Mouse (Mus musculus): ENCODE data around the gene Olfr453.

Olfr453 gene

DNA sequence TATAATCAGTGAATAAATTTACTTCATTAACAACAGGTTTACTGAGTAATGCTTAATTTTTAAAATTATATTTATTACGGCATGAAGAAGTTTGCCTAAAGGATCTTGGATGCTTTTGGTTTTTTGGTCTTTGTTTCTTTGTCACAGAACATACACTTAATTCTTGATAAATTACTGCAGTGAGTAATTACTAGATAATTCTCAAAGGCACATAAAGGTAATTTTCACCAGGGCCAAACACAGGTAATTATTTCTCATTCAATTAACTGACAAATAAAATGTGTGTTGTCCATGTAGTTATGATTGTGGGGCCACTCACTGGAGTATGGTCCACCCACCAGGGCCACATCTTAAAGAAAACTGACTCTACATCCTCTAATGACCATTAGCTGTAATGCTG, at the start of gene Olfr453:
Gene Olfr453, plus strand, starts transcription at position 301 of the 400 bp plus-strand sequence.
- DNase-seq = no peak

DNA sequence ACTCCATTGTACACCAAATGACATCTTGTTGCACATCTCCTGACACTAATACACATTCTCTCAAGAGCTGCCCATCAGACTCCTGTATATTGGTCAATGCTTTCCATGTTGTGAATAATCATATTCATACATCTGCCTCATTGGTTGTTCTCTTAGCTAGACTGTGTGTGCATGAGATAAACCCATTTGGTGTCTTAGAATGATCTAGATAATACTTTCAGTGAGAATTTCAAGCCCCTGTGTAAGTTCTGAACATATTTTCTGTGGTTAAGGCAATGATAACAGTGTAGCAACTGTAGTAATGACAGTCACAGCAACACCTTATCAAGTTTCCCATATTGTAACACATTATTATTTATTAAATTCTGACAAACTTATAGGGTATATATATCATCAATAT, 49.4 kb upstream of the Olfr453 start:
- no peak for DNase-seq

DNA sequence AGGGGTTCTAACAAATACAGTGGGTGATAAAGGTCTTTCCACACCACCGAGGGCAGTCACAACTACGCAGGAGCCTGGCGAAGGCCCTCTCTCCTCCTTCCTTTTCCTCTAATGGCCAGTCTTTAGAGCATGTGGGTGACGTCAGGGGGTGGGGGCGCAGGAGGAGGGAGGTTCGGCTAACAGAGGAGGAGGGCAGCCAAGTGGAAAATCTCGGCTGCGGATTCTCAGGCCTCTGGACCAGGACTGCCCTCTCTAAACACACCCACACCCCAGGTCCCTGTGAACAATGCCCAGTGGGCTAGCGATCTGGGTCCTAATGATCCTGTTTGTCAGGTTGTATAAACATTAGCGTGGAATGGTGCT, 47.0 kb upstream of the Olfr453 start:
- DNase-seq = peak; percentile 9

DNA sequence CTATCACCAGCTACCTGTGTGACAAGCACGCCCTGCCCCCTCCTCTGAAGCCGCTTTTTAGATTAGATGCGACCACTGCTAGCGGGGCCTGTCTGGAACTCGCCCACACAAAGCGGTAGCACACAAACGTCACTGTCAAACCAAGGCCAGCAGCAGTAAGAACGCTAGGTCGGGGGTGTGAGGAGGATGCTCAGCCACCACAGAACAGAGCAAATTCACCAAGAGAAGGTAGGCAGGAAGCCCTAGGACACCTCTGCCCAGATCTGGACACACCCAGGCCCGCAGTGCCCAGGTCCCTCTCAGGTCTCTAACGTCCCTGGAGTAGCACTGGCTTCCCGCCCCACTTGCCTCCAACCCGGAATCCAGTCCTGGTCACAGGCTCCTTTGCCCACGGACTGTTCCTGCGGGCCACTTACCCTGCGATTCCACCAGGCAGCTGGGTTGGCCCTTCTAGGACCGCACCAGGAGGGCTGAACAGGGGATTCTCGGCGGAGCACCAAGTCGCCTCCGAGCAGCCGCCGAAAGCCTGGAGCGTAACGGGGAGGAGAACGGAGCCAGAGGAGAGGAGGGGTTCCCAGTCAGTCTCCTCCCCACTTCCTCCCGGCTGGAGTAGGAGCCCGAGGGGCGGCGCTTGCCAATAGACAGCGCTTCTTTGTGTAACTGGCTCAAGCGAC, 46.5 kb upstream of the Olfr453 start:
- DNase-seq = peak; percentile 11

DNA sequence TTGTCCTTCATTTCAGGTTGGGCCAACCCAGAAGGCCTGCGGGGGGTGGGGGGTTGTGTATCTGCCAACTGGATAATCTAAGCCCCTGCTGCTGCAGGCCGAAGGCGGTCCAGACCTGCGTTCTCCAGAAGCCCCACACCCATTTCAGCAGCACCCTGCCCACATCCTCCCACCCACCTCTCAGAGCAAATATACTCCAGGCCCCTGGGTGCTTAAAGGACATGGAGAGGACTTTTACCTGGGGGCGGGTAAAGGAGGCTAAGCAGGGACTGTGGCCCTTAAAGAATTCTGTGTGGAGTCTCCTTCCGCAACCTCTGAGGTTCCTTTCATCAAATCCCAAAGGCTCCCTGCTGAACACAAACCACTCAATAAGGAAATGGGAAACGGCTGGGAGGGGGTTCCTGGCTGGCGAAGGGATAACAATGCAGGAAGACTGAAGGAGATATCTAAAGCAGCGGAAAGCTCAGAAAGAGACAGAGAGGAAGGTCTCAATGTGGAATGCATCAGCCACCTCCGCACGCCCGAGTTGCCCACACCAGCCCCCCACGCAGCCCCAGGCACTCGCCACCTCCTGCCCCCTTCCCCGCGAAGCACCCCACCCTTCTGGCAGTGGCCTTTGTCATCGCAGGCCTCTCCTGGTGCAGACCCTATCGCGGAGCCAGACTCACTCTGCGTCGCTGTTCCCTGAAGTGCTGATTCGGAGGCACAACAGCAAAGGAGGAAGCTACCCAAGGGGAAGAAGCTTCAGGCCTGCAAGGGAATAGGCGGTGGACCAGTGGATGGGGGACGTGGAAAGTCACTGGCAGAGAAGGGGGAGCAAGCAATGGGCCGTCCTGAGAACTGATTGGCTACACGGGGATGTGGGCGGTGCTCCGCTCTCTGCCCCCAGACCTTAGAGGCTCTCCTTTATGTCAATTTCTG, 29.6 kb upstream of the Olfr453 start, which contains the start of gene Tcaf1:
Gene Tcaf1, minus strand, starts transcription at position 798 of the 921 bp plus-strand sequence.
- DNase-seq = no peak

DNA sequence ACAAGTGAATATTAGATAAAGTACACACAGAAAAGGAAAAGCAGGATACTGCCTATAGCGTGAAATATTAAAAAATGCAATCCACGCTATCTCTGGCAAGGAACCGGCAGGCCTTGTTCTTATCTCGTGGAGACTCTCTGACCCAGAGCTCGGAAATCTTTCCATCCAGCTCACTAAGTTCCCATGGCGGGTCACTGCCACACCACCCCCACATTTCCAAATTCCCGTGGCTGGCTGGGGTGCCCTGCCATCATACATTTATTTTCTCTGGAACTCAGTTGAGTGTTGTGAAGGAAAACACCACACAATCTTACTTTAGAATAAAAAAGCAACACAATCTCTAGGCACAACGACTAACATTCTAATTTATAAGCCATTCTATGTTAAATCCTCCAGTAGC, 24.5 kb upstream of the Olfr453 start:
- DNase-seq = no peak

DNA sequence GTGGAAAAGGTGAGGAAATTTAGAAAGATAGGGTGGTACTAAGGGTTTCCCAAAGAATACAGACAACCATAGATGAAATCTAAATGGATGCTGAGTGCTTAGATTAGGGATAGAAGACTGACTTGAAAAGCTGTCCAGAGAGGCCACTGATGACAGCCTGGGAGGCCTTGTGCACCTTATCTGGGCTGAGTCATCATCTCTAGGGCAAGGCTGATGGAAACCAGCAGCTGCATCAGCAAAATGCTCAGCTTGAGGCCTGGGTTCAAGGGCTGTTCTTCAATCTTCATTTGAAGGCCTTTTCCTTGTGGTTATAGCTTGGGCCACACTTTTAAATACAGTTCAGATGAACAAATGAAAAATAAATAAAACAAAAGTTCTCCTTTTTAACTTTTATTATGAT, 21.2 kb upstream of the Olfr453 start:
- DNase-seq = no peak

DNA sequence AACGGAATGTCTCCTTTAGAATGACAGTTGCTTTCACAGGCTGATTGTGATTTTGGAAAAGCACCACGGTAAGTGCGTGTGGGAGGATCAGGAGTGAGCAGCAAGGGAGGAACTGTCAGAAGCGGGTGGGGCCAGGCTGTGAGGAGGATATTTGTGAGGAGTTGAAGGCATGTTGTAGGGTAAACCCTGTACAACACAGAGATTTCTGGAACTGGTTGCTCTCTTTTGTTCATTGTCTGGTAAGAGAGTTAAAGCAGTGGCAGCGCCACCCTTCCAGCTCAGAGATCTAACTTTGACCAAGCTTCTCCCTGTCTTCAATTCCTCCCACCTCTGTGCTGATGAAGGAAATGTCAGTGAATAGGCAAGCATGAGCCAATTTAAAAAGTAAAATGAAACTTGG, 3.1 kb downstream of the Olfr453 start:
- no peak for DNase-seq

DNA sequence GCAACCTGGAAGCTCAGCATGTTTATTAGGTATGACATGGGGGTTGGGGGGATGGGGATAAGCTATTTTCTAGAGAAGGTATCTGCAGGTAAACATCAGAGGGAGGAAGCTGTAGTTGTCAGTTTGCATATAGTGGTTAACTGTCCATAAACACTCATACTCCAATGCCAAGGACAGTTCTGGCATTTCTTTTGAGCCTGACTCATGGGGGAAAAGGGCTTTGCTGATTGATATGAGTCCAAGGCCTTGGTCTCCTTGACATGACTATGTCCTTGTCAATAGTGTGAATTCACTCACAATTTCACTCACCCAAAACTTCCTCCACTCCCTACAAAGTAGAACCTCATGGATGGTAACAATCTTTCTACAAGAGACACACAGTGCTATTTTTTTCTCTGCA, 8.7 kb downstream of the Olfr453 start:
- no peak for DNase-seq

DNA sequence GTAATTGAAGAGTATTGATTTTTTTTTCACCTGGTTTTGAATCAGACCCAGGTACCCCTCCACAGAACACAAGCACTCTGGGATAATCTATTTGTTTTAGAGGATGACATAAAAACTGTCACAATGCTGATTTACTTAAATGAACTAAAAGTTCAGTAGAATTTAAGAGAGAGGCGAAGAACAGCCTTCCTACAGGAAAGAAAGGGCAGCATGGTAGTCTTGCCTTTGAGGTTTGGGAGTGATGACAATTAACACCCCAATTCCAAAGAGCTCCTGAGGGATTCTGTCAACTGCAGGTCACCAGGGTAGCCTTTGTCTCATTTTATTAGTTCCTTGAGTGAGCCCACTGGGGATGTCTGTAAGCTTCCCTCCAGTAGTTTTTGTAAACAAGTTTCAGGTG, 16.9 kb downstream of the Olfr453 start, which contains the start of gene Olfr38:
Gene Olfr38, plus strand, starts transcription at position 301 of the 400 bp plus-strand sequence.
- no peak for DNase-seq

DNA sequence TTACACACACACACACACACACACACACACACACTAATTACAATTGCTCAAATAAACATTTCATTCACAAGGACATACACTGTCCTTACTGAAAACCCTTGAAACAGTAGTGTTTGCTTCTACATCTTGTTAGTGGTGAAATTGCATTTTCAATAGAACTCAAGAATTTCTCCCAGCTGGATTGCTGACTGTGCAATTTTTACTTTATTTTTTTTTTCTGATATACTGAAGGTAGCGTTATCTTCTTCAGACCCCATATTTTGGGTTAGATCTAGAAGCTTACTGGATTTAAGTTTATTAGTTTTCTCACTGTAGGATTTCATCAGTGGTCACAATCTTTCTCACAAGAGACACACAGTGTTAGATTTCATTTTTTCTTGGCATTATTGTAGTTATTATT, 37.9 kb downstream of the Olfr453 start:
- DNase-seq = no peak

DNA sequence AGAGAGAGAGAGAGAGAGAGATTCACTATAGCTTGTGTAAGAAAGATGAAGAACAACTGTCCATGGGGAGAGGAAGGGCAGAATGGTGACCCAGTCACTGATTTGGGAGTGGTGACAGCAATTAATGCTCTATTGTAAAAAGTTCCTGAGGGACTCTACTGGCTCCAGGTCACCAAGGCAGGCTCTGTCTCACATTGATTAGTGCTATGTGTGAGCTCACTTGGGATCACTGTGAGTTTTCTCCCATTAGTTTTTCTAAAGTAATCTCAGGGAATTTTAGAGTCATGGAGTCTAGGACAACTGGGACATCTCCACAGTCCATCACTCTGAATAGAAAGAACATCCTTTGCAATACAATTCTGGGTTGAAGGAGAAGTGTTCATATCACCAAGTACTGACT, 45.6 kb downstream of the Olfr453 start, which contains the start of gene Olfr452:
Gene Olfr452, plus strand, starts transcription at position 301 of the 400 bp plus-strand sequence.
- DNase-seq = no peak

DNA sequence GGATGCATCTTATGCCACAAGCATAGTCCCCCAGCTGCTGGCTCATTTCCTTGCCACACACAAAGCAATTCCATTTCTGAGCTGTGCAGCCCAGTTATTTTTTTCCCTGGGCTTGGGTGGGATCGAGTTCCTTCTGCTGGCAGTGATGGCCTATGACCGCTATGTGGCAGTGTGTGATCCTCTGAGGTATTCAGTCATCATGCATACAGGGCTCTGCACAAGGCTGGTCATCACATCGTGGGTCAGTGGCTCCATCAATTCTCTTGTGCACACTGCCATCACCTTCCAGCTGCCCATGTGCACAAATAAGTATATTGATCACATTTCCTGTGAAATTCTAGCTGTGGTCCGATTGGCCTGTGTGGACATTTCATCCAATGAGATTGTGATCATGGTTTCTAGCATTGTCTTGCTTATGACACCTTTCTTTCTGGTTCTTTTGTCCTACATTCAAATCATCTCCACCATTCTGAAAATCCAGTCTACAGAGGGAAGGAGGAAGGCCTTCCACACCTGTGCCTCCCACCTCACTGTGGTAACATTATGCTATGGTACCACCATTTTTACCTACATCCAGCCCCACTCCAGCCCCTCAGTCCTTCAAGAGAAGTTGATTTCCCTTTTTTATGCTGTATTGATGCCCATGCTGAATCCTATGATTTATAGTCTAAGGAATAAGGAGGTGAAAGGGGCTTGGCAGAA, 51.2 kb downstream of the Olfr453 start:
- no peak for DNase-seq

DNA sequence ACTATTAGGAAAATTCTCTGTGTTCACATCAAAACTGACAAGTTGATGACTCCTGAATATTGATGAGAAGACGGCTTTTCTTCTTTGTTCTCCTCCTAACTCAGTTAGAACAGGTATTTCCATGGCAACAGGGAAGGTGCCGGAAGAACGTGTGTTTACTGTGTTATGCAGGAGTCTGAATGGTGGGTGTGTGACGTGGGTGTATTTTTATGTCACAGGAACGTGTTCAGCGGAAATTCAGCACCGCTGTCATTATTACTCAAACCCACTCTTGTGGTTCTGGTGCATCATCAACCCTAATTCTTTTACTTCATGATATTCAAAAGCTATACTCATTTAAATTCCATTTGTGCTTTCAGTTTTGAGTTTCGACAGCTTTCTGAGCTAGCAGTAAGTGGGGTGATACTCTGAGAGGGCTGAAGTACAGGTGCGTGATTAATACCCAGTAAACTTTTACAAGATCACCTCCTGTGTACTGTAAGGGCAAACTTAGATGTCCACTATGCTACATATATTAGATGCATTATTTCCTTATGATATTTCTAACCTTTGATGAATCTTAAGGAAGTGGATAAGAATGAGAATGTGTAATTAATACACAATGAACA, 51.9 kb downstream of the Olfr453 start:
- DNase-seq = no peak

DNA sequence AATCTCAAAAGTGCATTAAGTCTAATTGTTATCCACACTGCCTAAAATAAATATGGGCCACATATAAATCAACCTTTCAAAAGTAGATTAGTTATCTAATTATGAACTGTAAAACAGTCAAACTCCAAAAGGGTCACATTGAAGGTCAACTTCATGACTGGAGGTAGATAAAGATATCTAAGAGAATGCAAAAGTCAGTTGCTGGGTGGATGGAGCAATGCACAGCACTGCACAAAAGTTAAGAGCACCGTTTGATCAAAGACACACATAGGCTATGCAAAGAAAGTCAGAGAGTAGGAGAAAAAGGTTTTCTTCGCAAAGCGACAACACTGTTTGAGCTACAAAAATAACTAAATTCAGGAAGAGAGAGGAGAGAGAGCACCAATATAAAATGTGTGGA, 55.8 kb downstream of the Olfr453 start:
- DNase-seq = no peak
